Mouse (Mus musculus) E14TG2a.4 (cell line): ENCODE data around the gene Pex26.

Experiments used
- H3K27me3 ChIP-seq: 2 replicates; pipeline ENCODE4 v1.6.1; 2014; ENCODE audit warnings: low read length, control low read depth; ENCODE audit not compliant: insufficient read depth
- H3K36me3 ChIP-seq: 2 replicates; pipeline ENCODE4 v1.6.1; 2014; ENCODE audit warnings: low read length, control low read depth; ENCODE audit not compliant: insufficient read depth
- H3K4me1 ChIP-seq: replicated peaks from 2 replicates; pipeline ENCODE4 v1.6.1; 2014; ENCODE audit warnings: low read depth, low read length, control low read depth
- H3K4me3 ChIP-seq: replicated peaks from 2 replicates; pipeline ENCODE4 v1.5.1; 2014; ENCODE audit warnings: mild to moderate bottlenecking, low read length
- H3K9me3 ChIP-seq: 2 replicates; pipeline ENCODE4 v1.6.1; 2014; ENCODE audit warnings: low read length, control low read depth
- CTCF ChIP-seq: conservative IDR thresholded peaks from 2 replicates; pipeline ENCODE4 v1.5.1; 2014; ENCODE audit warnings: low read length
- NANOG ChIP-seq: IDR thresholded peaks from 2 replicates; pipeline ENCODE4 v1.6.1; 2014; ENCODE audit warnings: borderline replicate concordance, low read length, mixed read lengths
- POU5F1 ChIP-seq: IDR thresholded peaks from 2 replicates; pipeline ENCODE4 v1.6.1; 2014; ENCODE audit warnings: low read length, borderline replicate concordance

Pex26 gene

DNA sequence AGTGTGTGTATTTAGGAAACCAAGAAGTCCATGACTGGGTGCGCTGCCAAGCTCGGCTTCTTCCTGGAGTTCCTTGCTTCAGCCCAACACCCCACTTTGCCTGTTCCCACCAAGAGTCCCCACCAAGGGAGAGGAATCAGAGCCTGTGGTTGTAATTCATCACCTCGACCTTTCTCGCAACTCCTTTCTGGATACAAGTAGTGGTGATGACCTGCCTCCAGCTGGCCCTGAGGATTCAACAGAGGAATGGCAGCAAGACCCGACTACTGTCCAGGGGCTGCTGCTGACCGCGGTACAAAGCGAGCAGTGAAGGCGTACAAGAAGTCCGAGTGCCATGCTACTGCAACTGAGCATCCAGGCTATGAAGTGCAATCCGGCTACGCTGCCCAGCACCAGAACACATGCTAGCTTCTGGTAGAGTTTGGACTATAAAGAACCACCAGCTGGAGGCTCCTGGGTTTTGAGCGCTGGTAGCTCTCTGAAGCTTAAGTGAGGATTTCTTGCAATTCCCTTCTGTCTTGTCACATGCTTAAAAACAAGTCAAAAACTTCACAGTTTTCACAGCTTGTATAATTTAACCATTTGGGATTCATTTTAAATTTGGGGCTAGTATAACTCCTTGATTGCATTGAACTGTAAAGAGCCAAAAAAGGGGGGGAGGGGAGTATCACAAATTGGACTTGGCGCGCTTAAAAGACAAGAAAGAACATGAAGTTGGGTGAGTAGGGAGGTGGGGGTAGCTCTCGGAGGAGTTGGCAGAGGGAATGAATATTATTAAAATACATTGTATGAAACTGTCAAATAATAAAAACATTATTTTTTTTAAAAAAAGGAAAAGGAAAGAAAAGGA is 28.8 kb upstream of the Pex26 start:
- H3K27me3 ChIP-seq: peaks cover 9% of the 10 kb centered on the region; the same call in 1 of the 2 replicates
- no peaks in the 10 kb centered on the region for H3K36me3 ChIP-seq
- no peaks in the 10 kb centered on the region for H3K9me3 ChIP-seq
- H3K4me1 ChIP-seq: peaks cover 29% of the 10 kb centered on the region
- TF ChIP-seq POU5F1 (no peak), CTCF (no peak), NANOG (no peak)
- H3K4me3 ChIP-seq: no peak overlapping the region

DNA sequence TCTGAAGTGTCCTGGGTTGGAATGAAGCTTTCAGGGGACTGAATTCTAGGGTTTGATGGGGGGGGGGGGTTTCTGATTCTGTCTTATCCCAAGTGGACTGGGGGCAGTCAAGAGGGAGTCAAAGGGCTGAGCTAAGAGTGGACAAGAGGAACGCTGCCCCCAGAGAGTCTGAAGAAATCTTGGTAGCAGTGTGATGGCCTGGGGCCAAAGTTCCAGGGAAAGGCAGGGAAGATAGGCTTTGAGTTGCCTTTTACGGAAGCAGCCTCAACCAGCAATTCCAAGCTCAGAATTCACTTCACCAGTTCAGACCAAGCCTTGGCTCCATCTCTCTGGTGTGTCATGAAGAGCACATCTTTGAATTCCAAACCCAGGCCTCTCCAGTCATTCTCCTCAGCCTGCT is 27.4 kb upstream of the Pex26 start:
- no peaks in the 10 kb centered on the region for H3K36me3 ChIP-seq
- H3K27me3 ChIP-seq: peaks cover 9% of the 10 kb centered on the region; the same call in 1 of the 2 replicates
- TF ChIP-seq CTCF (no peak), NANOG (no peak), POU5F1 (no peak)
- peaks cover 25% of the 10 kb centered on the region for H3K4me1 ChIP-seq
- no peak overlapping the region for H3K4me3 ChIP-seq
- no peaks in the 10 kb centered on the region for H3K9me3 ChIP-seq

DNA sequence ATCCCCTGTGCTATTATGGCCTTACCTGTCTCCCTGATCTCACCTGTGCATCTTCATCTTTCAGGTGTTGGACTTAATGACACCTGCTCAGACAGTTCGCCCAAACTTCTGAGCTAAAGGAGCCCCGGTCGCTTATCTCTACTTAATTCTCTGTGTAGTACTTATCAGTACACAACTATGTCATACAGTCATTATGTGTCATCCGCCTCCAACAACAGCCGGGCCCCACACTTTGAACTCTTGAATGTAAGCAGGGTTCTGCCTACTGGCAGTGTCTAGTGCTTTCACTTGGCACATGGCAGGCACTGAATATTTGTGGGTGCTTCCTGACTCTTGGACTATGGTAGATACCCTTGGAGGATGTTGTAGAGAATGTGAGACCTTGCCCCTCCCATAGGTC is 23.9 kb upstream of the Pex26 start:
- no peak overlapping the region for H3K4me3 ChIP-seq
- H3K9me3 ChIP-seq: no peaks in the 10 kb centered on the region
- no peak for TF ChIP-seq CTCF
- H3K27me3 ChIP-seq: peaks cover 11% of the 10 kb centered on the region; the same call in 1 of the 2 replicates
- H3K36me3 ChIP-seq: no peaks in the 10 kb centered on the region
- peaks cover 11% of the 10 kb centered on the region; the same call in 1 of the 2 replicates for H3K4me1 ChIP-seq

DNA sequence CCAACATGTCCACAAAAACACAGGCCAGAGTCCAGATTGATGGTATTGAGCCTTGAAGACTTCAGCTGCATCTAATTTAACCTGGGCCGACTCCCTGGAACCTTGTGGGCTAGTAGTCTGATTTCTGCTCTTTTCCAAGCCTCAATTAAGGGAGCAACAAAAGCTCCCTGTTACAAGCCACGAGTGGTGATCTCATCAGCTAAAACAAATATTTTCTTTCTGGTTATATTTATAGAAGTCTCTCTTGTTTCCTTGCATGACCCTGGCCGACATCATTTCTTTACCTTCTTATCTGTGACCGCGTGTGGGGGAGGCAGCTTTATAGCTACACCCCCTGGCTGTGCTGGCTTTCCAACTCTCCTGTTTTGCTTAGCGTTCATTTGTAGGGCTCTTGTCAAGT is 23.3 kb upstream of the Pex26 start:
- TF ChIP-seq CTCF (no peak), POU5F1 (no peak), NANOG (no peak)
- H3K36me3 ChIP-seq: no peaks in the 10 kb centered on the region
- peaks cover 11% of the 10 kb centered on the region; the same call in 1 of the 2 replicates for H3K4me1 ChIP-seq
- H3K27me3 ChIP-seq: peaks cover 11% of the 10 kb centered on the region; the same call in 1 of the 2 replicates
- no peak overlapping the region for H3K4me3 ChIP-seq
- H3K9me3 ChIP-seq: no peaks in the 10 kb centered on the region

DNA sequence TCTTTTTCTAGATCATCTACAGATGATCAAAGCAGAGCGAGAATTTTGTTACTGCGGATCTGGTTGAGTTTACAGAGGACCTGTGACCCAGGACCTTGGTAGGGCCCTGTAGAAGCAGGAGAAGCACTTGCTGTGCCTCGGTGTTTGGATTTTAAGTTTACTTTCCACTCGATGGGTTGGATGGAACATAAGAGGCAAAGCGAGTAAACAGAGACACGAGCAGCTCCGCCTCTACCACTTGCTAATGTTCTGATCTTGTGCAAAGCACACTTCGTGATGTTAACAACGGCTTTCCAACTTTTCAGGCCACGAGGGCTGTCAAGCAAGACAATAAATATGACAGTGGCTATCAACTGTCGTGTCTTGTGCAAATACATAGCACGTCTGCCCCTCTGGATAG is 20.9 kb upstream of the Pex26 start:
- Histone ChIP-seq H3K9me3 (no peaks in the 10 kb centered on the region), H3K36me3 (no peaks in the 10 kb centered on the region)
- TF ChIP-seq POU5F1 (no peak), CTCF (no peak), NANOG (no peak)

DNA sequence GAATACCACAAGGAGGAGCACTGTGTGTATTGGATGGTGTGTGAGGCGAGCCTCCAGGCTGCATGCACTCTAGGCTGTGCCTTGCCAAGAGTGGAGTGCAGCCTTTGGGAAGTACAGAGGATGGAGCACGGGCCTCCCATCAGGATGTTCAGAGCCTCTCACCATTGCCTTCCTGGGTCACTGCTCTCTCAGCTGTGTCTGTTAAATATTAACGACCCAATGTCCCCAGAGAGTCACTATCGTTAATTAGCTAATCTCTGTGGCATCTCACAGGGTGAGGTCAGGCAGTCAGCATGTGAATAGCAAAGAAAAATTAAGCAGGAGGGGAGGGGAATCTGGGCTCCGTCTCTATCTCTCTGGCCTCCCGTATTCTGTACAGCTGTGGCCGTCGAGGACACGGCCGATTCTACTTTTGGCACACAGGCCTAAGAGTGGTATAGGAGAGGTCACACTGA is 17.3 kb upstream of the Pex26 start:
- no peaks in the 10 kb centered on the region for H3K9me3 ChIP-seq
- TF ChIP-seq CTCF (no peak), NANOG (no peak), POU5F1 (no peak)
- peaks cover 34% of the 10 kb centered on the region for H3K4me1 ChIP-seq
- no peak overlapping the region for H3K4me3 ChIP-seq
- no peaks in the 10 kb centered on the region for H3K36me3 ChIP-seq
- peaks cover 10% of the 10 kb centered on the region; the same call in 1 of the 2 replicates for H3K27me3 ChIP-seq

More for the DNA sequence above, 20.9 kb upstream of the Pex26 start:
- H3K4me3 ChIP-seq: no peak overlapping the region
- peaks cover 14% of the 10 kb centered on the region; the same call in 1 of the 2 replicates for H3K27me3 ChIP-seq
- H3K4me1 ChIP-seq: peaks cover 25% of the 10 kb centered on the region

DNA sequence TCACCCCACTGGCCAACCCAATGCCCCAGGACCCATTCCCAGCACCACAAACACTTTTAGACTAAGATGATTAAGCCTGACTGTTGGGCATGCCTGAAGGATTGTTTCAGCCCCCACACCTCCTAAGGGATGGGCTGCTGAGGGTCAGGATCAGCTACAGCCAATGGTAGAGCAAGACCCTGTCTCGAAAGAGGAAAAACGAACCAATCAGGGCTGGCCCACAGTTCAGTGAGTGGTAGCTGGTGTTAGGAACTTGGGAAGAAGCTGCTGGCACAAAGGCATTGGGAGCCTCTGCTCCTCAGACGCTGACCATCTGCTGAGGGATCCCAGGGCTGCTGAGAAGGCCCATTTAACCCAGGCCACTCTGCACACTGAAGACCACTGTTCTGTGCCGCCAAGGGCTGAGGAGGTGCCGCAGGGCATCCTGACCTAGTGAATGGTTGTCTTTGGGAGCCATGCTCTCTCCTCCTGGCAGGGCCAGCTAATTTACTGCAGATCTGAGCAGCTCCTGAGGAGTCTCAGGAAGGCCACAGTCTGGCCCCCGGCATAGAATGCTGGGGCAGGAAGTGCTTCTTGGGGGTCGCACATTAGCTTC is 16.0 kb upstream of the Pex26 start:
- peak overlapping the region; percentile 67 for H3K4me3 ChIP-seq
- no peak for TF ChIP-seq POU5F1
- TF ChIP-seq NANOG: no peak
- no peak for TF ChIP-seq CTCF
- no peaks in the 10 kb centered on the region for H3K36me3 ChIP-seq
- peaks cover 8% of the 10 kb centered on the region; the same call in 1 of the 2 replicates for H3K27me3 ChIP-seq
- H3K9me3 ChIP-seq: no peaks in the 10 kb centered on the region
- H3K4me1 ChIP-seq: peaks cover 28% of the 10 kb centered on the region

DNA sequence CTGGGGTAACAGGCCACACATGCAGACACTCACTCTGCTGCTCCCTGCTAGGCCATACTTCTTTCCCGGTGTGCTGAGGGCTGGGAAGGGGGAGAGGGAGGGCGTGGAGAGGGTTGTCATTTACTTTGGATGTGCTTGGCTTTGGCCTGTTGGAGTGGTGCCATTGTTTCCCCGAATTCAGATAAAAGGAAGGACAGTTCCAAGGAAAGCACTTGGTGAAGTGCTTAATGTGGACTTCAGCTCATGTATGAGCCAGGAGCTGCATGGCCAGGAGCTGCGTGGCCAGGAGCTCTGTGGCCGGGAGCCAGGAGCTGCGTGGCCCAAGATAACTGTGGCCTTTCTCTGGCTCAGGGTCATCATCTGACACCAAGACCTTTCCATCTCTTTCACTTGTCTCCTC is 12.4 kb upstream of the Pex26 start:
- Histone ChIP-seq H3K4me3 (no peak overlapping the region), H3K27me3 (peaks cover 22% of the 10 kb centered on the region), H3K4me1 (peaks cover 36% of the 10 kb centered on the region), H3K36me3 (no peaks in the 10 kb centered on the region), H3K9me3 (no peaks in the 10 kb centered on the region)
- TF ChIP-seq CTCF (no peak), POU5F1 (no peak), NANOG (no peak)
